Mouse (Mus musculus): ENCODE data around the gene Tacc2. TPM values are rescaled to one million over a fixed set of nuclear protein-coding genes. Genes with fewer than 3 reads are reported as not detected.

Tacc2 gene
- polyA plus RNA-seq, 1 experiment from 2014 or later = 69.4 TPM

DNA sequence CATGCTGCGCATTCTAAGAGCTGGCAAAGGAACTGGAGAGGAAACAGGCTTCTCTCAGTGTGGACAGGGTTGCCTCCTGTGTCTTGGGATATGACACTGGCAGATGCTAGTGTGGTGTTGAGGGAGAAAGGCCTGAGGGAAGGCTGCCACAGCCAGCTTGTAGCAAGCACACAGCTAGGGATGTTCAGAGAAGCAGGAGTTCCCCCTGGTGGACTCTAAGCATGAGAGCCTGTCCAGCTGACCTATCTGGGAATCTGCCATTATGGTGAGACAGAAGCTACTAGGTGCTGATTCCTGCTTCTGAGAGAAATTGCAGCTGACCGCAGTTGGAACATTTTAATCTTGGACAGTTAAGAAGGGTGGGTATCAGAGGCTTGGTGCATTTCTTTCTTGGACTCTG lies 177.6 kb downstream of the Tacc2 start:
- WGBS = 93% methylated on average over 2 of the region's 2 CpGs
- peaks cover 42% of the 10 kb centered on the region for H3K4me1 ChIP-seq
- H3K27ac ChIP-seq = peak overlapping the region; percentile 40; the same call in 1 of the 2 replicates
- ATAC-seq (ENCODE audit: low FRiP score) = no peak
- H3K4me3 ChIP-seq = no peak overlapping the region
- no peak overlapping the region for H3K4me2 ChIP-seq (replicated peaks)
- no peaks in the 10 kb centered on the region for H3K9me3 ChIP-seq (replicated peaks)
- H3K27me3 ChIP-seq = no peaks in the 10 kb centered on the region
- peaks cover 50% of the 10 kb centered on the region for H3K36me3 ChIP-seq
- H3K9ac ChIP-seq = no peak overlapping the region

DNA sequence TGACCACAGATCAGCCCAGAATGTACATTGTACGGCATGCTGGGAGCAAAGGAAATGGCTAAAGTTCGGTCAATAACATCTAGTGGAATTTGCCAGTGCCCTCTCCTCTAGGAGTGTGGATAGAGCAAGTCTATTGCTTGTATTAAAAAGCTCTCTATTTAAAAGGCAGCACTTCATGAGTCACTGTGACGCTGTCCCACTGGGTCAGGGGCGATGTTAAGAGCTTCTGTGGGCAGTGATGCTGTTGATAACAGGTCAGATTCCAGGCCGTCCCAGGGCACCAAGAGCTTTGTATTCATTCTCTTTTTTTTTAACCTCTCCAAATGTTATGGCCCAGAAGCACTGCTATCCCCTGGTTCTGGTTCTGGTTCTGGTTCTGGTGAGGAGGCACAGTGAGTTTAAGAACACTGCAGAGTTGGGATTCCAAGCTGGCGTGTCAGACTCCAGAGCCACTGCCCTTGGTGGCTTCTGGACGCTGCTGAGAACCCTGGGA lies 179.2 kb downstream of the Tacc2 start:
- ATAC-seq (ENCODE audit: low FRiP score) = no peak
- H3K4me3 ChIP-seq = no peak overlapping the region
- H3K4me1 ChIP-seq = peaks cover 26% of the 10 kb centered on the region
- no peak overlapping the region for H3K4me2 ChIP-seq (replicated peaks)
- no peaks in the 10 kb centered on the region for H3K9me3 ChIP-seq (replicated peaks)
- no peak overlapping the region for H3K27ac ChIP-seq
- peaks cover 65% of the 10 kb centered on the region for H3K36me3 ChIP-seq
- WGBS = 77% methylated on average over 7 of the region's 7 CpGs
- no peak overlapping the region for H3K9ac ChIP-seq
- H3K27me3 ChIP-seq = no peaks in the 10 kb centered on the region

DNA sequence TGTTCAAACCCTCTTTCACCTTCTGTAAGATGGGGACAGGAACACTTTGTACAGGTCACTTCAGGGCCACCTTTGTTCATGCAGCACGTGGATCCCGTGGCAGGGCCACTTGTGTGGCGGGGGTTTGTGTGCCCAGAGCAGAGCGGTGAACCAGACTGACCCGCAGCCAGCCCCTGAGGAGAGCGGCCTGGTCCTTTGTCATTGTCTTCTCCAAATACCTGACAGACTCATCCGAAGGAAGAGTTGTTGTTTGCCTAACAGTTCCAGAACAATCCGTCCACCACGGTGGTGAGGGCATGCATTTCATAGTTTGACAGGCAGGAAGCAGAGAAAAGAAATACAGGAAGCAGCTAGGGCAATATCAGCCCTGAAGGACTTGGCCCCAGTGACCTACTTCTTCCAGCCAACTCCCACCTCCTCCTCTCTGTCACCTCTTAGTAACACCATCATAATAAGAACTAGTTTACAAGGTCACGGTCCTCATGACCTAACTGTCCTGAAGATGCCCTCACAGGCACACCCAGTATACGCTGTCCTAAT lies 180.2 kb downstream of the Tacc2 start:
- H3K27ac ChIP-seq = no peak overlapping the region
- ATAC-seq (ENCODE audit: low FRiP score) = no peak
- H3K27me3 ChIP-seq = no peaks in the 10 kb centered on the region
- H3K36me3 ChIP-seq = peaks cover 66% of the 10 kb centered on the region
- H3K4me1 ChIP-seq = peaks cover 20% of the 10 kb centered on the region
- H3K4me2 ChIP-seq (replicated peaks) = no peak overlapping the region
- 79% methylated on average over 11 of the region's 11 CpGs for WGBS
- no peak overlapping the region for H3K4me3 ChIP-seq
- H3K9ac ChIP-seq = no peak overlapping the region
- no peaks in the 10 kb centered on the region for H3K9me3 ChIP-seq (replicated peaks)

GRCm38 (mm10) chr7:130762071-130762897 lies 185.0 kb downstream of the Tacc2 start:
- Histone ChIP-seq H3K36me3 (peaks cover 60% of the 10 kb centered on the region), H3K9me3 (replicated peaks) (no peaks in the 10 kb centered on the region), H3K4me3 (no peak overlapping the region), H3K4me2 (replicated peaks) (no peak overlapping the region), H3K27me3 (no peaks in the 10 kb centered on the region), H3K27ac (peak overlapping the region; percentile 52), H3K9ac (no peak overlapping the region), H3K4me1 (peaks cover 4% of the 10 kb centered on the region)
- WGBS = 36% methylated on average over 17 of the region's 17 CpGs
- ATAC-seq (ENCODE audit: low FRiP score) = peak; percentile 70

DNA sequence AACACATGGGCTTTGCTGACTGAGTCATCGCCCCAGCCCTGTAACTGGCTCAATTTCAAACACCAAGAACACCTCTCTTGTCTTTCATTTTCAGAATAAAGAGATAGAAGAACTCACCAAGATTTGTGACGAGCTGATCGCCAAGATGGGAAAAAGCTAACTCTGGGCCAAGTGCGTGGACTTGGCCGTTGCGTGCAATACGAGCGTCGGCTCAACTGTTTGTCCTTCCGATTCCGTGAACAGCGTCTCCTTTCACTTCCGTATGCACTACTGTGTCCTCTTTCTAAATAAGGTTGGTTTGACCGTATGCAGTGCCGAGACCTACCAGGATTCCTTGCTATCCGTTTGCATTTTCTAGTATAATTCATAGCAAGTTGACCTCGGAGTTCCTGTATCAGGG lies 186.9 kb downstream of the Tacc2 start:
- 96% methylated on average over 17 of the region's 17 CpGs for WGBS
- Histone ChIP-seq H3K4me3 (no peak overlapping the region), H3K36me3 (peaks cover 50% of the 10 kb centered on the region), H3K4me2 (replicated peaks) (no peak overlapping the region), H3K9me3 (replicated peaks) (no peaks in the 10 kb centered on the region), H3K9ac (no peak overlapping the region), H3K4me1 (peaks cover 4% of the 10 kb centered on the region), H3K27ac (no peak overlapping the region), H3K27me3 (no peaks in the 10 kb centered on the region)
- no peak for ATAC-seq (ENCODE audit: low FRiP score)

DNA sequence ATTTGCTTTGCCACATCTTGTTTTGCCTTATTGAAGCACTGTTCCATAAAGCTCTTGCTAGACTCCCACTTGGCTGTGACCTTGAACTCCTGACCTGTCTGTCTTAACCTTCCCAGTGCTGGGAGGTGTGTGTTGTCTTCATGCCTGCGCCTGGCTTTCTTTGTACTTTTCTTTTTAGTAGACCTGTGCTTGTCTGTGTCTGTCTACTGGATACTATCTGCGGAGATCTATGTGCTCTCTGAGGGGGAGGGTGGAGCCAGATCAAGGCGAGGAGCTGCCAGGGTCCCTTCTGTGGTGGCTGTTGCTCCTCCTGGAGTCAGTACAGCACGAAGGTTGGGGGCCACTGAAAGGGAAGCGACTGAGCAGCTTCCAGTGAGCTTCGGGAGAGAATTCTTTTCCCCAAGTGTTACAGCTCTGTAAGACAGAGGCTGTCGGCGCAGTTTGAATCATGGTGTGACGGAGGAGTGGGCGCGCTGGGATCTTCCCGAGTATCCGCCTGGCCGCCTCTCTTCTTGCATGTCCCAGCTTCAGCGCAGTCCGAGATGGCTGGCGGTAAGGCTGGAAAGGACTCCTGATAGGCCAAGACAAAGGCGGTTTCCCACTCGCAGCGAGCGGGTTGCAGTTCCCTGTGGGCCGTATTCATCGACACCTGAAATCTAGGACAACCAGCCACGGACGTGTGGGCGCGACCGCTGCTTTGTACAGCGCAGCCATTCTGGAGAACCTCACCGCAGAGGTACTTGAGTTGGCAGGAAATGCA lies 189.4 kb downstream of the Tacc2 start:
- H3K4me2 ChIP-seq (replicated peaks) = no peak overlapping the region
- no peak overlapping the region for H3K4me3 ChIP-seq
- peaks cover 4% of the 10 kb centered on the region for H3K4me1 ChIP-seq
- H3K27me3 ChIP-seq = no peaks in the 10 kb centered on the region
- no peak overlapping the region for H3K27ac ChIP-seq
- 75% methylated on average over 30 of the region's 30 CpGs for WGBS
- no peak for ATAC-seq (ENCODE audit: low FRiP score)
- H3K9me3 ChIP-seq (replicated peaks) = no peaks in the 10 kb centered on the region
- peaks cover 27% of the 10 kb centered on the region for H3K36me3 ChIP-seq
- no peak overlapping the region for H3K9ac ChIP-seq

GRCm38 (mm10) chr7:130768151-130768550 lies 190.9 kb downstream of the Tacc2 start:
- no peaks in the 10 kb centered on the region for H3K4me1 ChIP-seq
- 85% methylated on average over 4 of the region's 4 CpGs for WGBS

GRCm38 (mm10) chr7:130770707-130771106 lies 193.5 kb downstream of the Tacc2 start:
- Histone ChIP-seq H3K4me2 (replicated peaks) (no peak overlapping the region), H3K36me3 (0 out of 2 replicates have a peak, but pooled peaks cover 8% of the 10 kb centered on the region), H3K27me3 (no peaks in the 10 kb centered on the region), H3K9ac (no peak overlapping the region), H3K4me3 (no peak overlapping the region), H3K9me3 (replicated peaks) (no peaks in the 10 kb centered on the region), H3K27ac (no peak overlapping the region), H3K4me1 (peaks cover 2% of the 10 kb centered on the region; the same call in 1 of the 2 replicates)
- ATAC-seq (ENCODE audit: low FRiP score) = no peak
- 35% methylated on average over 3 of the region's 3 CpGs for WGBS

More at GRCm38 (mm10) chr7:130768151-130768550, 190.9 kb downstream of the Tacc2 start:
- peaks cover 23% of the 10 kb centered on the region for H3K36me3 ChIP-seq
- ATAC-seq (ENCODE audit: low FRiP score) = no peak
- H3K27me3 ChIP-seq = no peaks in the 10 kb centered on the region
- H3K4me2 ChIP-seq (replicated peaks) = no peak overlapping the region
- no peaks in the 10 kb centered on the region for H3K9me3 ChIP-seq (replicated peaks)
- no peak overlapping the region for H3K27ac ChIP-seq
- H3K4me3 ChIP-seq = no peak overlapping the region
- H3K9ac ChIP-seq = no peak overlapping the region

GRCm38 (mm10) chr7:130773171-130773830 lies 196.1 kb downstream of the Tacc2 start:
- Histone ChIP-seq H3K27ac (no peak overlapping the region), H3K4me3 (no peak overlapping the region), H3K4me2 (replicated peaks) (no peak overlapping the region), H3K9me3 (replicated peaks) (no peaks in the 10 kb centered on the region), H3K36me3 (no peaks in the 10 kb centered on the region), H3K4me1 (peaks cover 2% of the 10 kb centered on the region; the same call in 1 of the 2 replicates), H3K9ac (no peak overlapping the region), H3K27me3 (no peaks in the 10 kb centered on the region)
- WGBS = 72% methylated on average over 11 of the region's 11 CpGs
- ATAC-seq (ENCODE audit: low FRiP score) = no peak

DNA sequence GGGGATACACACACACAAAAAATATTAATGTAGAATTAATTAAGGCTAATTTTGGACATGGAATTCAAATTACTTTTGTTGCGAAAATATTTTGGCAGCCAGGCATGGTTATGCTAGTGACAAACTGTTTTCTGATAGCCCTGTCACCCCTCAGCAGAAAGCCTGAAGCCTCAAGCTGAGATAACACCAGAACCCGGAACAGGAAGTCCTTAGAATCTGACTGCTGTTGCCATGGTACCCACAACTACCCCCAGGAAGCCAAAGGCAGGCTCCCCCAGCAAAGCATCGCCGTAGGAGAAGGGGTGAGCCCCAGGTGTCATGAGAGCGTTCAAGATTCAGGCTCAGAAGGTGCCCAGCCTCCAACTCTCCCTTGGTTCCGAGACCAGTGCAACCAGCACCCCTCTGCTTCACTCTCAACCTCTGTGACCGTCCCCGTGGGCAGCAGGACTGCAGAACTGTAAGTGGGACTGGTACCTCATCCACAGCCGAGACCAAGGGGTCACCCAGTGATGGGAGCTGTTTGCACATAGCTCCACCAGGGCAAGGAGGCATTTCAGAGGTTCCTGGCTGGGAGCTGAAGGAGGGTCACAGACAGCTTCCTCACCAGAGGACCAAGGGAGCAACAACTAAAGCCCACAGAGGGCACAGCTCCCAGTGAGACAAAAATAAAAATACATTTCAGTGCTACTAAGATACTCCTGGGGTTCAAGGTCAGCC lies 196.8 kb downstream of the Tacc2 start, which contains the start of gene Btbd16:
Gene Btbd16 (plus strand): TSS at position 156 of the 717 bp plus-strand sequence.
- no peak within 1 kb of the TSS for H3K4me3 ChIP-seq
- no peaks in the 10 kb centered on the region for H3K27me3 ChIP-seq
- no peak within 1 kb of the TSS for H3K9ac ChIP-seq
- H3K27ac ChIP-seq = no peak within 1 kb of the TSS
- H3K4me2 ChIP-seq (replicated peaks) = no peak within 1 kb of the TSS
- no peak for ATAC-seq (ENCODE audit: low FRiP score)
- peaks cover 2% of the 10 kb centered on the region; the same call in 1 of the 2 replicates for H3K4me1 ChIP-seq
- WGBS = 55% methylated on average over 9 of the region's 9 CpGs
- no peaks in the 10 kb centered on the region for H3K9me3 ChIP-seq (replicated peaks)
- H3K36me3 ChIP-seq = no peaks in the 10 kb centered on the region

DNA sequence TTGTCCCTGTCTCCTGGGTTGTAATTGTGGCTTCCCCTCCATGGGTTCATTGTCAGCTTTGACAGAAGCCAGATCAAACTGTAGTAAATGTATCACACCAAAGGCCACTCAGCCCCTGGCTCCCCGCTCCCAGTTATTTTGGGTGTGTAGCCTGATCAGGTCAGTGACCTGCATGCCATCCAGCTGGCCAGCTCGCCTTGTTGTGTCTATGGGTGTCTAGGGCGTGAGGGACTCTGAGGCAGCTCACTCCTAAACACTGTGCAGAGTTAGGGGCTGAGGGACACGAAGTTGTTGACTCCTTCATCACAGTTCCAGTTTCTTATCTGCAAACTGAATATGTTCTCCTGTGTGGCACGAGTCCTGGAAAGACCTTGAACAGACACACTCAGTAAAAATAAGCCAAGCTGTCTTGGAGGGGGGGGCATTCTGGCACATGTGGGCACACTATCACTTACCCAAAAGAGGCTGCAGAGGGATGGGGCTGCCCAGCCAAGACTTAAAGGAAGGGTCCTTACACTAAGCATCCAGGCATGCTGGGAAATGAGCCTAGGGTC lies 203.7 kb downstream of the Tacc2 start:
- H3K27me3 ChIP-seq = no peaks in the 10 kb centered on the region
- no peak overlapping the region for H3K9ac ChIP-seq
- no peaks in the 10 kb centered on the region for H3K36me3 ChIP-seq
- no peak overlapping the region for H3K4me2 ChIP-seq (replicated peaks)
- no peaks in the 10 kb centered on the region for H3K4me1 ChIP-seq
- WGBS = 73% methylated on average over 5 of the region's 5 CpGs
- no peaks in the 10 kb centered on the region for H3K9me3 ChIP-seq (replicated peaks)
- ATAC-seq (ENCODE audit: low FRiP score) = no peak
- no peak overlapping the region for H3K4me3 ChIP-seq
- no peak overlapping the region for H3K27ac ChIP-seq

All from hindbrain, embryonic 12.5 days (tissue).